Mouse (Mus musculus) hematopoietic stem cell, adult 5-6 weeks (primary cell): ENCODE results near the gene Fggy. TPM values are rescaled to one million over a fixed set of nuclear protein-coding genes. Genes with fewer than 3 reads are reported as not detected.
A peak's percentile ranks its signal among the peaks of the same experiment; 100 is the strongest.

Experiments used
- ATAC-seq, 2 experiments: fragments of 125-278 bp in 1 of 2; replicated peaks in 1 of 2; 2 replicates each; pipeline ENCODE4 v1.8.0; 2016 to 2017; ENCODE audit warnings: inconsistent platforms in 2 of 2, mild to moderate bottlenecking in 2 of 2, moderate number of reproducible peaks in 2 of 2, low read depth in 1 of 2, moderate TSS enrichment in 1 of 2; ENCODE audit not compliant: low FRiP score in 2 of 2, poor library complexity in 2 of 2, severe bottlenecking in 2 of 2, insufficient read depth in 1 of 2, low TSS enrichment in 1 of 2
- total RNA-seq: library from RNA; stranded (forward); fragments of 172-1452, 232-1000 nt; gene quantifications from 2 replicates; pipeline ENCODE4 v1.2.3, GENCODE M21; 2017

Gene Fggy
- total RNA-seq, 1 experiment from 2014 or later: 21.1 TPM

DNA sequence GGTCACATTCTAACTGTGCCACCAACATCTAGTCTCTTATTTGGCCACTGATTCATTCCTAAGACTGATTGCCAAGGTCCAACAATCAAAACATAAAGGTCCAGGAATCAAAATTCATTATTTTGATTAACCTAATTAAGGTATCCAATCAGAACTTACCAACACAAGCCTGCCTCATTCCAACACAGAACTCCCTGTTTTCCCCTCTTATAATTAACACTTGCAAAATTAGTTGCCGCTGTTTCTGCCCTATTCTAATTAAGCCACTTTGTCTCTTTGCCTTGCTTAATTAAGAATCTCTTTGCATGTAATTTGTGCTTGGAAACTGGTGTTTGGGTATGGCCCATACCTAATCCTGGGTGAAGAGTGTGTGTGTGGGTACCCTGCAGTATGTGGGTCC is 372.6 kb downstream of the Fggy start:
- no peak for ATAC-seq

GRCm38 (mm10) chr4:95931331-95931730 is 374.0 kb downstream of the Fggy start:
- no peak for ATAC-seq

GRCm38 (mm10) chr4:95933801-95934356 is 376.6 kb downstream of the Fggy start:
- no peak for ATAC-seq

- no peak for ATAC-seq
These were observed 377.2 kb downstream of the Fggy start for GRCm38 (mm10) chr4:95934384-95935035.

- ATAC-seq: no peak
These were observed 381.4 kb downstream of the Fggy start for GRCm38 (mm10) chr4:95938701-95939100.

- ATAC-seq: no peak
These were observed 390.6 kb downstream of the Fggy start for GRCm38 (mm10) chr4:95947896-95948295.

- ATAC-seq: no peak
These were observed 396.0 kb downstream of the Fggy start for GRCm38 (mm10) chr4:95953328-95953727.

GRCm38 (mm10) chr4:95966928-95967724 is 409.8 kb downstream of the Fggy start, which contains the start of gene Hook1:
Hook1 (plus strand) TSS chr4:95967240.
- peak; percentile 99 to 100 for ATAC-seq
